Mouse (Mus musculus) E14TG2a.4 (cell line): ENCODE data around the gene D11Wsu47e.

Source experiments
- H3K27me3 ChIP-seq: 2 replicates; pipeline ENCODE4 v1.6.1; 2014; ENCODE audit warnings: low read length, control low read depth; ENCODE audit not compliant: insufficient read depth
- H3K36me3 ChIP-seq: 2 replicates; pipeline ENCODE4 v1.6.1; 2014; ENCODE audit warnings: low read length, control low read depth; ENCODE audit not compliant: insufficient read depth
- H3K4me1 ChIP-seq: replicated peaks from 2 replicates; pipeline ENCODE4 v1.6.1; 2014; ENCODE audit warnings: low read depth, low read length, control low read depth
- H3K4me3 ChIP-seq: replicated peaks from 2 replicates; pipeline ENCODE4 v1.5.1; 2014; ENCODE audit warnings: mild to moderate bottlenecking, low read length
- H3K9me3 ChIP-seq: 2 replicates; pipeline ENCODE4 v1.6.1; 2014; ENCODE audit warnings: low read length, control low read depth
- CTCF ChIP-seq: conservative IDR thresholded peaks from 2 replicates; pipeline ENCODE4 v1.5.1; 2014; ENCODE audit warnings: low read length
- NANOG ChIP-seq: IDR thresholded peaks from 2 replicates; pipeline ENCODE4 v1.6.1; 2014; ENCODE audit warnings: borderline replicate concordance, low read length, mixed read lengths
- POU5F1 ChIP-seq: IDR thresholded peaks from 2 replicates; pipeline ENCODE4 v1.6.1; 2014; ENCODE audit warnings: low read length, borderline replicate concordance

D11Wsu47e gene

DNA sequence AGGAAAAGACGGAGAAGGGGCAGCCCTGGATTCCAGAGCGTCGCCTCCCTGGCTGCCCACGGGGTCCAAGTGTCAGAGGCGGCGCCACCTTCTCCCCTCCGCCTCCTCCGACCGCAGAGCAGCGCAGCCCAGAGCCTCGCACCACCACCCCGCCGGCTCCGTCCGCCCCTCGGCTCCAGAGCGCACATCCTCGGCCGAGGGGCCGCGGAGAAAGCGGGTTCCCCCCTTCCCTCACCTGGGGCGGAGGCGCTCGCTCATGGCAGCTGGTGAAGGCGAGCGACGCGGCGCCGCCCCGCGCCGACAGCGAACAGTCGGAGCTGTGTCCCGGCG, 620 bp upstream of the D11Wsu47e start:
- H3K9me3 ChIP-seq = no peaks in the 10 kb centered on the region
- peaks cover 17% of the 10 kb centered on the region for H3K36me3 ChIP-seq
- TF ChIP-seq CTCF (no peak), POU5F1 (no peak), NANOG (no peak)
- peaks cover 78% of the 10 kb centered on the region for H3K4me1 ChIP-seq
- no peaks in the 10 kb centered on the region for H3K27me3 ChIP-seq
- H3K4me3 ChIP-seq = peak overlapping the region; percentile 98

DNA sequence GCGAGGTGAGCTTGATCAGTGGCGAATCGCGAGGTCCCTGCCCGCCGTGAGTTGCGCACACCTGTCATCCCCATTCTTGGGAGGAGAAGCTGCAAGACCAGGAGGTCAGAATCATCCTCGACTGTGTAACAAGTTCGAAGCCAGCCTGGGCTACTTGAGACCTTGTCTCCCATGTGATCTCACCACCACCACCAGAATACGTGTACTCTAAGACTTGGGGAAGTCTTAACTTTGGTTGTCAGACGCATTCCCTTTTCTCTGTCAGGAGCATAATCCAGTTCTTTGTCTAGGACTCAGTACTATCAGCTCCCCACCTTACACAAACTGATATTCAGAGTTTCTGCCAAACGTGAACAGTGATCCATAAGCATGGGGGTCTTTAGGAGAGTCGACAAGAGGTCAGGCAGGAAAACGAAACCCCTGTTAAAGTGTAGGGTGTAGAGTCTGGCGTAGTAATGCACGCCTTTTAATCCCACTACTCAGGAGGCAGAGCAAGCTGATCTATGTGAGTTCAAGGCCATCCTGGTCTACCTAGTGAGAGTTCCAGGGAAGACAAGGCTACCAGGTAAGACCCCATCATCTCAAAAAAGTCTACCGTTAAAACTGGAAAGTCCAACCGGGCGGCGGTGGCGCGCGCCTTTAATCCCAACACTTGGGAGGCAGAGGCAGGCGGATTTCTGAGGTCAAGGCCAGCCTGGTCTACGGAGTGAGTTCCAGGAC, 655 bp downstream of the D11Wsu47e start:
- Histone ChIP-seq H3K27me3 (no peaks in the 10 kb centered on the region), H3K9me3 (no peaks in the 10 kb centered on the region), H3K36me3 (peaks cover 29% of the 10 kb centered on the region), H3K4me1 (peaks cover 80% of the 10 kb centered on the region), H3K4me3 (peak overlapping the region; percentile 98)
- TF ChIP-seq NANOG (no peak), POU5F1 (no peak), CTCF (no peak)

DNA sequence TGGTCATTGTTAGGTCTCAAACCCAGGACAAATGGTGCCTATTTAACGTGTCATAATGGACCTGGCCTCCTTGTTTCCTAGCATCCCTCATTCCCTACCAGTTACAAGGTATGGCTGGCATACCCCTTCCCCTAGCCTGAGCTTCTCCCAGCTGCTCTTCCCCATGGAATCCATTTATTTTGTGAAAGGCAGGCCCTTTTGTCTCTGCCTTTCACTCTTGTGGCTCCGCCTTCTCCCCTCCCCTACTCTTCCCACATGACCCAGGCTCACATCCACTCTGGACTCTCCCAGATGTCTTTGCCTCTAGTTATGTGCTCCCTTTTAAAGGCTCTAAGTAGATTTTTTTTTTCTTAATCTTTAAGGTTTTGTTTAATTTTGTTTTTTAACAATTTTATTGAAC, 2.8 kb downstream of the D11Wsu47e start:
- H3K4me3 ChIP-seq = peak overlapping the region; percentile 23; the same call in 1 of the 2 replicates
- H3K4me1 ChIP-seq = peaks cover 80% of the 10 kb centered on the region
- no peaks in the 10 kb centered on the region for H3K27me3 ChIP-seq
- peaks cover 49% of the 10 kb centered on the region for H3K36me3 ChIP-seq
- no peak for TF ChIP-seq POU5F1
- TF ChIP-seq NANOG = no peak
- no peak for TF ChIP-seq CTCF
- H3K9me3 ChIP-seq = no peaks in the 10 kb centered on the region

DNA sequence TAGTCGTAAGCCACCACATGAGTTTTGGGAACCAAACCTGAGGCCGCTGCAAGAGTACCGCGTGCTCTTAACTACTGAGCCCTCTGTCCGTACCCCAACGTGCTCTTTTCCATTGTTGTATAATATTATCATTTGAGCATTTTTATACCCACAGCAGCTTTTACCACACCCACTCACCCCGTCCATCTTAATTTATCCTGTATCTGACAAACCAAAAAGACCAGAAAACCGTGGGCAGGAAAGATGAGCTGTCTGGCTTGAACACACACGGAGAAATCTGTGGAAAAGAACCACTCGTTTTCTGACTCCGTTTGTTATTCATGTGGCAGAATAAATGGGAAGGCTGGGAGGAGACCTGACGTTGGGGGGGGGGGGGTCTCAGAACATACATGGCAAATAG, 6.3 kb downstream of the D11Wsu47e start:
- Histone ChIP-seq H3K36me3 (peaks cover 84% of the 10 kb centered on the region), H3K27me3 (no peaks in the 10 kb centered on the region), H3K9me3 (no peaks in the 10 kb centered on the region), H3K4me3 (no peak overlapping the region), H3K4me1 (peaks cover 95% of the 10 kb centered on the region)
- TF ChIP-seq CTCF = no peak
- no peak for TF ChIP-seq NANOG
- no peak for TF ChIP-seq POU5F1

DNA sequence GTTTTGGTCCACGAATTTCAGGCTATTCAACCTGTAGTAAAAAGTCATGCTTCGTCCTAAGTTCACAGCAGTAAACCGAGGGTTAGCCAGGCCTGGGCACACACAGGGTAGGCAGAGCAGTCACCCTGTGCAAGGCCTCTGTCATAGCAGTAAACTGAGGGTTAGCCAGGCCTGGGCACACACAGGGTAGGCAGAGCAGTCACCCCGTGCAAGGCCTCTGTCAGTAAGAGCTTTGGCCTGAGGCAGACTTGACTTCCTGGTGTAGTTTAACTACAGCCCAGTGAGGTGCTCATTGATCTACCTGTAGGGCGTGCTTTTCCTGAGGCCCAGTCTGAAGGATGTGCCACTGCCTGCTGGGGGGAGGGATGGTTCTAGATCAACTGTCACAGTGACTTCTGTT, 7.1 kb downstream of the D11Wsu47e start:
- Histone ChIP-seq H3K27me3 (no peaks in the 10 kb centered on the region), H3K4me1 (peaks cover 90% of the 10 kb centered on the region), H3K4me3 (no peak overlapping the region), H3K36me3 (peaks cover 92% of the 10 kb centered on the region), H3K9me3 (no peaks in the 10 kb centered on the region)
- no peak for TF ChIP-seq CTCF
- TF ChIP-seq NANOG = no peak
- TF ChIP-seq POU5F1 = no peak

DNA sequence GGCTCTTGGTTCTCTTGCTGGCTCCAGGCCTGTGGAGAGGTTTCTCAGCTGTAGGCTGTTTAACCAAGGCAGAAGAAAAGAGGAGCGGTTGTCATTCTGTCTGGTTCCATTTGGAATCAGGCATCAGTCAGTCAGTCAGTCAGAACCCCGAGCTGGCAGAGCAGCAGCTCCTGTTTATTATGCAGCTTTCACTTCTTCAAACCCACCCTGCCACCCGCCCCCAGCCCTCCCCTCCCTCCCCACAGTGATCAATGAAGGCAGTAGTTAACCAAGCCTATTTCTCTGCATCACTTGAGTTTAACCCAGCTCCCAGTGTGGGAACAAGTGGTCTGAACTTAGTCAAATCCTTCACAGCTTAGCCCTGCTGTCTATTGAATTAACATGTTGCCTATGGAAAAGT, 7.6 kb downstream of the D11Wsu47e start:
- peaks cover 85% of the 10 kb centered on the region for H3K4me1 ChIP-seq
- peaks cover 93% of the 10 kb centered on the region for H3K36me3 ChIP-seq
- H3K27me3 ChIP-seq = no peaks in the 10 kb centered on the region
- no peak overlapping the region for H3K4me3 ChIP-seq
- no peaks in the 10 kb centered on the region for H3K9me3 ChIP-seq
- TF ChIP-seq NANOG = no peak
- no peak for TF ChIP-seq CTCF
- no peak for TF ChIP-seq POU5F1

DNA sequence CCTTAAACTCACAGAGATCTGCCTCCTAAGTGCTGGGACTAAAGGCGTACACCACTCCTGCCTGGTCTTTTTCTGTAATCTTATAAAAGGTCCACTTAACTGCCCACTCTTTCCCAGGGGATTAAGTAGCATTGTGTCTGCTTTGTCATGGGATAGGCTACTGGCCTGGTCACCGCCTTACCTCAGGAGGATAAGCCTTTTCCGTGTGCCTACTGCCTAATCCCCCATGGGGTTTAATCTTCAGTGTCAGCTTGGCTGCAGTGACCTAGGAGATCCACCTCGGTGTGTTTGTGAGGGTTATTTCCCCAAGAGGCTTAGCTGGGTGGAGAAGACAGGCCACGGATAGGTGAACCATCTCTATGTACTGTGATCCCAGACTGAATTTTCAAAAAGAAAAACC, 13.4 kb downstream of the D11Wsu47e start:
- Histone ChIP-seq H3K4me3 (no peak overlapping the region), H3K36me3 (peaks cover 92% of the 10 kb centered on the region), H3K4me1 (peaks cover 76% of the 10 kb centered on the region), H3K27me3 (no peaks in the 10 kb centered on the region), H3K9me3 (no peaks in the 10 kb centered on the region)
- TF ChIP-seq POU5F1 = no peak
- TF ChIP-seq NANOG = no peak
- TF ChIP-seq CTCF = no peak

DNA sequence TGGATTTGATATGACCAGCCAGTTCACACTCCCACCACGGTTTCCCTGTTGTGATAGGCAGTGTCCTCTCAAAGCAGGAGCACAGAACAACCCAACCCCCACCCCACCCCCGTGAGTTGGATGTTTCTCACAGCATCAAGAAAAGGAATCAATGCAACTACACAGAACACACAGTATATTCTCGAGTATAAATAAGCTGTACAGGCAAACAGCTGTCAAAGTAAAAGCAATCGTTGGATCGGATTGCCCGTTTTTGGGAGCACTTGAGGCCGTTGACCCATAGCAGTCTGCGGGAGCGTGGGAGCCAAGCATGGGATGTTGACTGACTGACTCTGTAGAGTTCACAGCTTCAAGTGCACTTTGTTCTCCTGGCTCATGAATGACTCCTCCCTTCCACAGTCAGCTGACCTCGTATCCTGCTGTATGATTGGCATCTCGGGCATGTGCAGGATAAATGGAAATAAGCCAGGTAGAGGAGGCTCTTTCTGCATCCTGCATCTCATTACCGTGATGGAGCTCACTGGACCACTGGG, 13.9 kb downstream of the D11Wsu47e start:
- no peaks in the 10 kb centered on the region for H3K9me3 ChIP-seq
- H3K36me3 ChIP-seq = peaks cover 92% of the 10 kb centered on the region
- TF ChIP-seq POU5F1 (no peak), CTCF (no peak), NANOG (no peak)
- no peaks in the 10 kb centered on the region for H3K27me3 ChIP-seq
- no peak overlapping the region for H3K4me3 ChIP-seq
- peaks cover 76% of the 10 kb centered on the region for H3K4me1 ChIP-seq
